Mouse (Mus musculus) frontal cortex, postnatal 14 days (tissue): ENCODE measurements around the gene Cdk11b.
"Not testable (repeated sequence)": the region's sequence is repeated elsewhere in the genome, so short reads cannot be mapped to it uniquely, and the experiment has no call there.

Experiments used
- DNase-seq, 2 experiments: peaks; one replicate each; pipeline ENCODE4 v3.0.0; 2022; ENCODE audit warnings: low spot score in 2 of 2

Gene Cdk11b

GRCm38 (mm10) chr4:155605132-155605531, 19.5 kb upstream of the Cdk11b start:
- DNase-seq = no peak

GRCm38 (mm10) chr4:155606825-155607224, 17.8 kb upstream of the Cdk11b start:
- DNase-seq = no peak

- DNase-seq = no peak
Measured at GRCm38 (mm10) chr4:155611860-155612259, 12.8 kb upstream of the Cdk11b start.

GRCm38 (mm10) chr4:155613264-155613663, 11.4 kb upstream of the Cdk11b start:
- no peak for DNase-seq

GRCm38 (mm10) chr4:155618321-155618720, 6.3 kb upstream of the Cdk11b start:
- DNase-seq = no peak

- DNase-seq = no peak
Measured at GRCm38 (mm10) chr4:155630267-155630666, 5.6 kb downstream of the Cdk11b start.

- DNase-seq = no peak
Measured at GRCm38 (mm10) chr4:155635766-155636499, 11.3 kb downstream of the Cdk11b start.

- no peak for DNase-seq
Measured at GRCm38 (mm10) chr4:155643531-155643930, 18.9 kb downstream of the Cdk11b start.

- not testable (repeated sequence) for DNase-seq
Measured at GRCm38 (mm10) chr4:155645308-155645707, 20.7 kb downstream of the Cdk11b start, which contains the start of gene Gm10563. Gene Gm10563 (minus strand): TSS chr4:155645408.

GRCm38 (mm10) chr4:155645721-155646120, 21.1 kb downstream of the Cdk11b start:
- DNase-seq = no peak

GRCm38 (mm10) chr4:155649355-155649754, 24.7 kb downstream of the Cdk11b start:
- DNase-seq = no peak

GRCm38 (mm10) chr4:155651553-155652269, 27.1 kb downstream of the Cdk11b start:
- no peak for DNase-seq

GRCm38 (mm10) chr4:155652283-155653085, 27.8 kb downstream of the Cdk11b start:
- no peak for DNase-seq

GRCm38 (mm10) chr4:155653086-155653450, 28.4 kb downstream of the Cdk11b start, which contains the start of gene Mmp23:
Gene Mmp23 (minus strand): TSS chr4:155653384.
- no peak for DNase-seq

GRCm38 (mm10) chr4:155653451-155654182, 29.0 kb downstream of the Cdk11b start:
- DNase-seq = no peak

GRCm38 (mm10) chr4:155654183-155654455, 29.5 kb downstream of the Cdk11b start:
- DNase-seq = no peak

GRCm38 (mm10) chr4:155654456-155655298, 30.0 kb downstream of the Cdk11b start:
- DNase-seq = no peak

GRCm38 (mm10) chr4:155656214-155656751, 31.6 kb downstream of the Cdk11b start:
- no peak for DNase-seq

GRCm38 (mm10) chr4:155658961-155659360, 34.3 kb downstream of the Cdk11b start:
- DNase-seq = no peak

- DNase-seq = no peak
Measured at GRCm38 (mm10) chr4:155660641-155661040, 36.0 kb downstream of the Cdk11b start.

- no peak for DNase-seq
Measured at GRCm38 (mm10) chr4:155666903-155667302, 42.2 kb downstream of the Cdk11b start.
